Mouse (Mus musculus): ENCODE measurements around the gene Sowahc. TPM values are rescaled to one million over a fixed set of nuclear protein-coding genes. Genes with fewer than 3 reads are reported as not detected.

Sowahc gene
- polyA plus RNA-seq, 1 experiment from 2014 or later = 2.8 TPM

Other genes starting within 250 kb of the Sowahc start
- 12.8 and 12.9 TPM in 2 replicates for gene Sept10, start 106 bp upstream of the Sowahc start, polyA plus RNA-seq (2016; fragmentation: Nextera tagmentation; extraction: Ambion mirVana)
- 24.7 and 27.4 TPM in 2 replicates for gene P4ha1, start 101.3 kb downstream of the Sowahc start, polyA plus RNA-seq (2016; fragmentation: Nextera tagmentation; extraction: Ambion mirVana)
- 4.2 and 5.2 TPM in 2 replicates for gene Gm10273, start 173.7 kb downstream of the Sowahc start, polyA plus RNA-seq (2016; fragmentation: Nextera tagmentation; extraction: Ambion mirVana)
- gene Pla2g12b, start 181.7 kb downstream of the Sowahc start, polyA plus RNA-seq (2016; fragmentation: Nextera tagmentation; extraction: Ambion mirVana) = 39.0 and 41.3 TPM in 2 replicates
- gene Oit3, start 219.8 kb downstream of the Sowahc start, polyA plus RNA-seq (2016; fragmentation: Nextera tagmentation; extraction: Ambion mirVana) = 32.4 and 37.4 TPM in 2 replicates

All from liver, embryonic 12.5 days (tissue).